Mouse (Mus musculus) ES-Bruce4 (cell line): Measurements from ENCODE around the gene Hivep2. TPM values are rescaled to one million over a fixed set of nuclear protein-coding genes. Genes with fewer than 3 reads are reported as not detected.

Experiments used
- H3K27ac ChIP-seq: 2 replicates; pipeline ENCODE4 v1.5.1; 2012; ENCODE audit warnings: low read length, inconsistent platforms; ENCODE audit not compliant: insufficient read depth
- H3K27me3 ChIP-seq: 2 replicates; pipeline ENCODE4 v1.6.1; 2012; ENCODE audit warnings: mild to moderate bottlenecking, low read length, inconsistent platforms; ENCODE audit not compliant: control insufficient read depth, poor library complexity, insufficient read depth, severe bottlenecking
- H3K36me3 ChIP-seq: 2 replicates; pipeline ENCODE4 v1.6.1; 2012; ENCODE audit warnings: inconsistent platforms, mild to moderate bottlenecking, low read length, moderate library complexity; ENCODE audit not compliant: control insufficient read depth, poor library complexity, insufficient read depth, severe bottlenecking
- H3K4me1 ChIP-seq: one replicate; pipeline ENCODE4 v1.8.1; 2011; ENCODE audit warnings: low read length; ENCODE audit not compliant: control insufficient read depth, insufficient read depth
- H3K4me3 ChIP-seq: 2 replicates; pipeline ENCODE4 v1.5.1; 2011; ENCODE audit warnings: low read depth, mild to moderate bottlenecking, low read length
- H3K9ac ChIP-seq: 2 replicates; pipeline ENCODE4 v1.6.1; 2012; ENCODE audit warnings: low read depth, mild to moderate bottlenecking, inconsistent platforms; ENCODE audit not compliant: poor library complexity, severe bottlenecking
- H3K9me3 ChIP-seq: replicated peaks from 2 replicates; pipeline ENCODE4 v1.6.1; 2012; ENCODE audit warnings: mild to moderate bottlenecking, low read length, inconsistent platforms; ENCODE audit not compliant: control insufficient read depth, poor library complexity, insufficient read depth, severe bottlenecking
- CTCF ChIP-seq: IDR thresholded peaks from one replicate; pipeline ENCODE4 v1.8.1; 2011; ENCODE audit warnings: low read depth, low read length
- EP300 ChIP-seq: IDR thresholded peaks from 2 replicates; pipeline ENCODE4 v1.6.1; 2011; ENCODE audit warnings: low read depth, low read length; ENCODE audit not compliant: insufficient read depth
- POLR2A ChIP-seq: IDR thresholded peaks from one replicate; pipeline ENCODE4 v1.8.1; 2011; ENCODE audit warnings: low read length; ENCODE audit not compliant: insufficient read depth
- polyA plus RNA-seq: library from polyadenylated mRNA; stranded (reverse); fragments of >200 nt; gene quantifications from 2 replicates; pipeline ENCODE4 v1.2.4, GENCODE M21; 2011; ENCODE audit warnings: low read depth; ENCODE audit not compliant: missing spikeins, insufficient read depth, insufficient read length

Hivep2 gene
- polyA plus RNA-seq, 1 experiment: 3.4 TPM

GRCm38 (mm10) chr10:14100041-14100440 is 134.2 kb downstream of the Hivep2 start:
- TF ChIP-seq CTCF: no peak
- no peaks in the 10 kb centered on the region for H3K36me3 ChIP-seq
- H3K4me3 ChIP-seq: no peak overlapping the region
- no peaks in the 10 kb centered on the region for H3K27me3 ChIP-seq
- H3K9me3 ChIP-seq: no peaks in the 10 kb centered on the region
- H3K27ac ChIP-seq: no peak overlapping the region
- no peaks in the 10 kb centered on the region for H3K4me1 ChIP-seq
- H3K9ac ChIP-seq: no peak overlapping the region

- TF ChIP-seq POLR2A: no peak
- TF ChIP-seq EP300: no peak
- no peak for TF ChIP-seq CTCF
- Histone ChIP-seq H3K36me3 (no peaks in the 10 kb centered on the region), H3K4me1 (no peaks in the 10 kb centered on the region), H3K27ac (no peak overlapping the region), H3K27me3 (no peaks in the 10 kb centered on the region), H3K4me3 (no peak overlapping the region), H3K9me3 (no peaks in the 10 kb centered on the region), H3K9ac (no peak overlapping the region)
These were observed 135.0 kb downstream of the Hivep2 start for GRCm38 (mm10) chr10:14100847-14101246.

GRCm38 (mm10) chr10:14101966-14102365 is 136.1 kb downstream of the Hivep2 start:
- Histone ChIP-seq H3K9me3 (no peaks in the 10 kb centered on the region), H3K9ac (no peak overlapping the region), H3K27me3 (no peaks in the 10 kb centered on the region), H3K36me3 (no peaks in the 10 kb centered on the region), H3K4me1 (no peaks in the 10 kb centered on the region), H3K4me3 (no peak overlapping the region), H3K27ac (no peak overlapping the region)
- TF ChIP-seq EP300 (no peak), POLR2A (no peak), CTCF (no peak)

GRCm38 (mm10) chr10:14107980-14108671 is 142.3 kb downstream of the Hivep2 start:
- TF ChIP-seq EP300 (no peak), CTCF (no peak), POLR2A (no peak)
- Histone ChIP-seq H3K4me3 (no peak overlapping the region), H3K27me3 (no peaks in the 10 kb centered on the region), H3K9ac (no peak overlapping the region), H3K4me1 (no peaks in the 10 kb centered on the region), H3K27ac (no peak overlapping the region), H3K9me3 (no peaks in the 10 kb centered on the region), H3K36me3 (no peaks in the 10 kb centered on the region)

GRCm38 (mm10) chr10:14115846-14116245 is 150.0 kb downstream of the Hivep2 start:
- Histone ChIP-seq H3K4me3 (no peak overlapping the region), H3K4me1 (no peaks in the 10 kb centered on the region), H3K9me3 (no peaks in the 10 kb centered on the region), H3K27me3 (no peaks in the 10 kb centered on the region), H3K9ac (no peak overlapping the region), H3K36me3 (no peaks in the 10 kb centered on the region), H3K27ac (no peak overlapping the region)
- TF ChIP-seq POLR2A: no peak
- TF ChIP-seq CTCF: no peak
- TF ChIP-seq EP300: no peak

GRCm38 (mm10) chr10:14116978-14117377 is 151.1 kb downstream of the Hivep2 start:
- Histone ChIP-seq H3K36me3 (no peaks in the 10 kb centered on the region), H3K9ac (no peak overlapping the region)
- TF ChIP-seq CTCF: no peak
- TF ChIP-seq POLR2A: no peak
- no peak for TF ChIP-seq EP300

More at GRCm38 (mm10) chr10:14116978-14117377, 151.1 kb downstream of the Hivep2 start:
- Histone ChIP-seq H3K9me3 (no peaks in the 10 kb centered on the region), H3K27ac (no peak overlapping the region), H3K4me3 (no peak overlapping the region), H3K4me1 (no peaks in the 10 kb centered on the region), H3K27me3 (no peaks in the 10 kb centered on the region)
